Mouse (Mus musculus): Measurements from ENCODE around the gene Ccdc83.
"Not testable (repeated sequence)": the region's sequence is repeated elsewhere in the genome, so short reads cannot be mapped to it uniquely, and the experiment has no call there.

The Ccdc83 gene

DNA sequence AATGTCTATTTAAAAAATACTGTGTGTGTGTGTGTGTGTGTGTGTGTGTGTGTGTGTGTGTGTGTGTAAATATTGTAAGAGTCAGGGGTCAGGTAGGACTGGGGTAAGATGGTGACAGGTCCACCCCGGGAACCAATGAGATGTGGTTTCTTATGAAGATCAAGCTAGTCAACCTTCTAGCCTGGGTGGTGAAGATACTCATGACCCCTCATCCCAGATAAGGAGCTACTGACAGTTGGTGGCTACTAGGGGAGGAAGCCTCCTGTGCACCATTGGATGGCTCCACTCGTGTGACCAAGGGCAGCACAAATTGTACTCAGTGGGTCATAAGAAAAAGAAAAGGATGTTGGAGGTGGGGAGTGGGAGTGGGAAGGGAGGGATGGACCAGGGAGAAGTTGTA, 5.7 kb downstream of the Ccdc83 start:
- DNase-seq, result no peak

DNA sequence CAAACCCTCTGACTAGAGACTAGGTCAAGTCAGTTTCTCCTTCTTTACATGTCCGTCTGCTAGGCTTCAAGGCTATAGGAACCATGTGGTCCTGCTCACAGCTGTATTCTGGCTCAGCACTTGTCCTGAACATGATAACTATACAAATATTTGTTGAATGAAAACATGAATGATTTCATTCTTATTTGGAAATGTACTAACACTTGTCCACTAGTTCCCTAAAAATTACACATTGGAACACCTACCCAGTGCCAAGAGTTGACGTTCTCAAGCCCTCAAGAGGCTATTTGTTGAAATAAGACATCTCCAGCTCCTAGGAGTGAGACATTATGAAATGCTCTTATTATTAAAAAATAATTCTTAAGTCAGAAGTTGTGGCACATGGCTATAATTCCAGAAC, 6.9 kb downstream of the Ccdc83 start:
- no peak for DNase-seq

DNA sequence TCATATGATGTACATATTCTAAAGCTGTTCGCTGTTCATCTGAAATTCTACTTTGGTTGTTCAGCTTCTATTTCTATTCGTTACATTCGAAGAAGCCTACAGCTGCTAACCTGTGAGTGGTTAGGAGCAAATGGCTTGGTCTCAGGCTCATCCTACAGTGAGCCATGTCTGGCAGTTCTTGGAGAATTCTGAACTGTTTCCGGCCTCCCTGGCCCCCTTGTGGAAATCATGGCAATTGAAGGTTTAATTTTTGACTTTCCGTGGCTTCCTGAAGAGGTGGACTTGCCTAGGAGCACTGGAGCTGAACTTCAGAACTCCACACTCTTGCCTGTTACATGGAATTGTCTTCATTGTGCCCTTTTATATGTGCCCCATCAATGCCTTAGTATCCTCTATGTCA, 12.6 kb downstream of the Ccdc83 start:
- no peak for DNase-seq

DNA sequence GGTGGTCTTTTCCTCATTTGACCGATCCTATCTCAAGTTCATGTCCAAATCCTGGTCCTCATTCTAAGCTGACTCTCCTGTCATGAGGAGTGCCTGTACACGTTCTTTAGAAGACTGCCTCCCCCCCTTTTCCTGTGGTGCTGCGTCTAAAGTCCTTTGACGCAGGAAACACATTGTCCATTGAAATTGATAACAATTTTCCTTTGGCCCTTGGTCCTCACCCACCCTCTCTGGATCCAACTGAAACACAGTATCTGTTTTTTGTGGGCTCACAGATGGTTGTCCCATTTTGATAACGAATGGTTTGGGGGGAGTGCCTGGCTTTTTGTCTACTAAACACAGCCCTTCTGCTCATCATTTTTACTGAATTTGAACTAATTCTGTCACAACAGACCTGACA, 21.9 kb downstream of the Ccdc83 start:
- no peak for DNase-seq

DNA sequence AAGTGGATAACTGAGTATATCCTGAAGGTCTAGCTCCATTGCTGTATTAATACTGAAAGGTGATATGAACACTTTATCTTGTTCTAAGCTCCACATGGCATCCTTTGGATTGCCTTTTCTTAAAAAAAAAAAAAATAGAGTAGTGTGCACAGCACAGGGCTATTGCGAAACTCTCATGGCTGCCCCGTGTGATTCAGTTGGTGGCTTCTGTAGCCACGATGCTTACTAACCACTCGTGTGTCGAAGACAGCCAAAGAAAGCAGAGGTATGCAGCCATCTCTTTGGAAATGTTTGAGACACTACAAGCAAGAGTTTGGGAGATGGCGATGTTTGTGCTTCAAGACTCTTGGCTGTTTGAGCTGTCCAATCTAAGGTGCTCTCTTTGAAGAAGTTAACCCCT, 22.4 kb downstream of the Ccdc83 start:
- no peak for DNase-seq

DNA sequence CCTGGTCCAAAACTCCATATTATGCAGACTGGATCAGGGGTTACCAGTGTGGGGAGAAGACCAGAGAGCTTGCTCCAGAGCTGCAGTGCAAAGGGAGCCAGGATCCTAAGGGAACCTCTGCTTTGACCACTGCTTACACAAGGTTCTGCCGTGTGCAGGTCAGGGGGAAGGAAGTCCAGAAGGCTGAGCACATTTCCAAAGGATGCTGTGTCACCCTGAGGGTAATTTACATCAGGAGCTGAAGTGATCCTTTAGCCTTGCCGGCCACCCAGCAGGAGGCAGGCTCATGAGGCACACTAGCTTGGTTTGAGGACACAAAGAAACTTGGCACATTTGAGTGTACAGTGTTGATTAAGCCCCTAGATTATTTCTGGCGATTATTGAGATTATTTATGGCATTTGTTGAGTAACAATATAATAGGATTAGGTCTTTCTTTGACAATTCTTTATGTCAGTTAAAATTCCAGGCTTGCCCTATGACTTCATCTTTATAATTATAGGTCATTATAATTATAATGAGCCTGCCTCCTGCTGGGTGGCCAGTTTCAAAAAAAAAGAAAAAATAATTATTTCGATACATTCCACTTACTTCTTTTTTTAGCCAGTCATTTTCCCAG, 29.2 kb downstream of the Ccdc83 start:
- no peak for DNase-seq

DNA sequence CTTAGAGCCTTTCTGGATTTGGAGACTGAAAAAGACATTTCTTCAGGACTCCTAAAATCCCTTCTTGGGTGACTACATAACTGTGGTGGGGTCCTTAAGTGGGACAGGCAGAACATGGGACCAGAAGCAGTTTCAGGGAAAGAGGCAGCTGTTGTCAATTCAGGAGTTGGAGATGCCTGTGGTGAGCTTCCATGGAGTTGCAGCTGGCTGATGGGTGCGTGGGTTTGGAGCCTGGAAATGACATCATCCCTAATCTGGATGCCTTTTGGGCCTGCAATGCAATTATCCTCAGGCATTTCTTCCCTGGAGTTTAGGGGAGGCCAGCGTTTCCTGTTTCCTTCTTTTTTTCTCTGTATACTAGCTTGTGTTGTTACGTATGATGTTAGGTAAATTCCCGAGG, 31.7 kb downstream of the Ccdc83 start:
- DNase-seq, result no peak

DNA sequence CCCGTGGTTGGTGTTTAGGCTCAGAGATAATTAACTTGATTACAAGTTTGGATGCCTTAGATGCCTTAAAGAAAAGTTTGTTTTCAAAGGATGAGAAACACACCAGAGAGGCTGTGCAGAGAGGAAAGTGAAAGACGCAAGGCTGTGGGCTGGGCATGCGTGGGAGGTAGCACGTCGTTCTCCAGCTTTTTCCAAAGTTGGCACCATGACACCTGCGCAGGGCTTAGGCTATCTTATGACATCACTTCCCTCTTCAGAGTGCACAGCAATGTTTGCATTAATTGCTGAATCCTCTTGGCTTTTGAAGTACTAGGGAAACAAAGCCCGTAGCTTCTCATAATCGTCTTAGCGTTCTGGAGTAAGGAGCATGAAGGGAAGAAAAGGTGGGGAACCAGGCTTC, 34.1 kb downstream of the Ccdc83 start:
- DNase-seq, result no peak

DNA sequence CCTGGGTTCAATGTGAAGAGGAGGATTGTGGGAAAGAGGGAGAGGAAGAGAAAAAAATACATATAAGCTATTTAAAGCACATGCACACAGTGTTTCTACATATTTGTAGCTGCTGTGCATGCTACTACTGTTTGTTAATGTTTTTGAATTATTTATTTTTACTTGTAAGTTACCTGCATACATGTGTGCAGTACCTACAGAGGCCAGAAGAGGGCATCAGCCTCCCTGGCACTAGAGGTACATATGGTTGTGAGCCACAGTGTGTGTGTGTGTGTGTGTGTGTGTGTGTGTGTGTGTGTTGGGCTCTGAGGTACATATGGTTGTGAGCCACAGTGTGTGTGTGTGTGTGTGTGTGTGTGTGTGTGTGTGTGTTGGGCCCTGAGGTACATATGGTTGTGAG, 36.7 kb downstream of the Ccdc83 start:
- DNase-seq, result not testable (repeated sequence)

DNA sequence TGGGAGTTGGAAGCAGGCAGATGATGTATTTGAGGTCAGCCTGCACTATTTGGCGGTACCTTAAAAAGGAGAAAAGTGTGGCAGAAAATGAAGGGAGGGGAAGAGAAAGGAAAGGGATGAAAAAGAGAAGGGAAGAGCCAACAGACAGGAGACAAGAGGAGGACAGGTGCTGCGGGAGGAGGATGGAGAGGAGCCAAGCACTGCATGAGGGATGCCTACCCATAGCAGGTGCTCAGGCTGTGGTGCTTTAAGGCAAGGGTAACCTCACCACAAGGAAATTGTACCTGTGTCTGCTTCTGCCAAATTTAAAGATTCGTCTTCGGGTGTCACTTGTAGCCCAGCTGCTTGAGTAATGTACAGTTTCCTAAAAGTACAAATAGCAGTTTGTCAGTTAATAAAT, 37.5 kb downstream of the Ccdc83 start:
- no peak for DNase-seq

DNA sequence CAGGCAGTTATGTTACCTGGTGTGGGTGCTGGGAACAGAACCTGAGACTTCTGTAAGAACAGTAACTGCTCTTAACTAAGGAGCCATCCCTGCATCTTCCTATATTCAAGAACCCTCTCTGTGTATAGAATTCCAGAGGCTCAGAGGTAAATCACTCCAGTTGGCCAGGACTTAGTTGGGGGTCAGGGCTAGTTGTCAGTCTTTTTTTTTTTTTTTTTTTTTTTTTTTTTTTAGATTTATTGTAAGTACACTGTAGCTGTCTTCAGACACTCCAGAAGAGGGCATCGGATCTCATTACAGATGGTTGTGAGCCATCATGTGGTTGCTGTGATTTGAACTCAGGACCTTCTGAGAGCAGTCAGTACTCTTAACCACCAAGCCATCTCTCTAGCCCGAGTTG, 44.1 kb downstream of the Ccdc83 start:
- DNase-seq, result no peak

DNA sequence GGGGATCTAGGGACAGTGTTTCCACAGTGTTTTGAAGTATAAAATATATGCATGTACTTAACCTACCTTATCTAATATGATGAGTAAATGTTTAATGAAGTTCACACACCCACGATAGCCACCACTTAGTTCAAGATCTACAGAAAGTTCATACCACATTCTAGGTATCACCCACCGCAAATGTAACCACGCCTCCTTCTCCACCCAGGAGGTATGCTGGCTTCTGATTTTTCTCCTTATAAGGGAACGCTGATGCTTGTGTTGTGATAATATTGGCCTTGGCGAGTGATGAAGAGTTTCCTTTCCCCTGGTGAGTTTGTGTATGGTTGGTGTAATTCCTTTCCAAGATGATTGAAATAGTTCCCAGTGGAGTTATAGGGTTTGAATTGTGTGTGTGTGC, 47.5 kb downstream of the Ccdc83 start:
- DNase-seq, result no peak

DNA sequence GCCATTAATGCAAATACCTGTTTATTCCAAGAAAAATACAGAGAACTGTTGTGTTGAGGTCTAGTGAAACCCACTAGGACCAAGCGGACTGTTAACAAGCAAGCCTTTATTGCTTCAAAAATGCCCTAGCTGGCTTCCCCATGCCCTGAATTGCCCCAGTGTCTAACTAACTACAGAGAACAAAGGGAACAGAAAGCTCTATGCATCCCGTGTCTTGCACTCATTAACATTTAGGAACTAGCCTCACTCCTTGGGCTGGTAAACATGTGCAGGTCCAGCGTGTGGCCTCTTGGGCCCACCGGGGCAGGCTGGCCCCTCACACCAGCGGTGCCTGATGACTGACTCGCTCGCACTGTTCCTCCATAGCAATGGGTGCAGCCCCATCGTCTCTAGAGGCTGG, 49.1 kb downstream of the Ccdc83 start:
- no peak for DNase-seq

DNA sequence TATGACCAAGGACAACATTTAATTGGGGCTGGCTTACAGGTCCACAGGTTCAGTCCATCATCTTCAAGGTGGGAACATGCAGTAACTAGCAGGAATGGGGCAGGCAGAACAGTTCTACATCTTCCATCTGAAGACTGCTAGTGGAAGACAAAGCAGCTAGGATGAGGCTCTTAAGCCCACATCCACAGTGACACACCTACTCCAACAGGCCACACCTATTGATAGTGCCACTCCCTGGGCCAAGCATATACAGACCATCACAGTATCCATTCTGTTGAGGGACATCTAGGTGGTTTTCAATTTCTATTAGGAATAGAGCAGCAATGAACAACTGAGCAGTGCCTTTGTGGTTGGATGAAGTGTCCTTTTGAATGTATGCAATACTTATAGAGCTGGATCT, 54.6 kb downstream of the Ccdc83 start:
- no peak for DNase-seq

DNA sequence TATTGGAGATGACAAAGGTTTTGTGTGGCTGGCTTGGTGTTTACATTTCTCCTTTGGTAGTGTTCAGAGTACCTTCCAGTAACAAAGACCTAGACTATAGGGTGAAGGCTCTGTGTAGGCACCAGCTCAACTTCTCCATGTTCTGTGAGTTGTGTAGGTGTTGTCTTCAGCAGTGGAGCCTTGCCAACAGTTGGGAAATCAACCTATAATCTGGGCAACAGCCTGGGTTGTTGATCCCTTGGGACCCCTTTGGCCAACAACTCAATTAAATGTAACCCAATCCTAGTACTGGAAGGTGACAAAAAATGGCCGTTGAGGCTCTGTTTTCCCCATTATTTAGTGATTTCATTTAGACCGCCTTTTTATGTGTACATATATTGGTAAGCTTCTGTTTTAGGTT, 55.5 kb downstream of the Ccdc83 start:
- DNase-seq, result no peak

DNA sequence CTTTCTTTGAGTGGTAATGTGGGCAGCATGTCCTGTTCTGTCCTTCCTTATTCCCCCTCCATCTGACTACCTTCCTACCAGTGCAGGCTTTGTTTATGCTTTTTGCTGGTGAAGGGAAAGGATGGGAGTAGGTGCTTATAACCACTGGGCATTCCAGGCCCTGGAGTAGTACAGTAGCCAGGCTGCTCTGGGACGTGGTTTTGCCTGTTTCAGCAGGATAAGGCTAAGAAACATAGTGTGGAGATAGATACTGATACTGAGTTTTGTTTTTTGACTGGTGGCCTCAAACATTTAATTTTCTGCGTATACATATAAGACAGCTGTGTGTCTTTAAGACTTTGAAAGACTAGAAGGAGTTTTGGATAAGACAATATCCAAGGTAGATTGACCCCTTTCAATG, 61.7 kb downstream of the Ccdc83 start:
- DNase-seq, result no peak

DNA sequence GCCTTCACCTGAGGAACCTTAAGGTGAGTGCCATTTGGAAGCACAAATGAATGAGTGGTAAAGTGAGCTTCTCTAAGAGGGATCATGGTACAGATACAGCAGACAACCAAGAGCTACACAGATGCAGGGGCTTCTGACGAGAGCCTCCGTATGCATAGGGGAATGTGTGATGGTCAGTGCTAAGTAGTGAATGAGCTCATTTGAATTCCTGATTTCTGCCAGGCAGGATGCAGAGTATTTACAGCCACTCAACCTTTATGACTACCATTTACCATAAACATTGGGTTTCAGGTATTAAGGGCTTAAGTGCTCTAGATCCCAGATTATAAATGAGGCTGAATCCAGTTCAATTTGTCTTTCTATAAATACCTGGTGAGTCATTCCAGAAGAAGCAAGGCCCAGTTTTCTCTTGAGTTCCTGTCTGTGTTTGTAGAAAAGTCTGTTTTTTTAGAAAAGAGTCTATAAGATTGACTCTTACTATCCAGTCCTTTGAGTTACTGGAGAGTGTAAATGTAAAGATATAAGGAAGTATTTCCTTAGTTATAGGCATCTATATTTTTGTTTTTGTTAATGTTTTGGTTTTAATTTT, 63.6 kb downstream of the Ccdc83 start:
- DNase-seq, result no peak

DNA sequence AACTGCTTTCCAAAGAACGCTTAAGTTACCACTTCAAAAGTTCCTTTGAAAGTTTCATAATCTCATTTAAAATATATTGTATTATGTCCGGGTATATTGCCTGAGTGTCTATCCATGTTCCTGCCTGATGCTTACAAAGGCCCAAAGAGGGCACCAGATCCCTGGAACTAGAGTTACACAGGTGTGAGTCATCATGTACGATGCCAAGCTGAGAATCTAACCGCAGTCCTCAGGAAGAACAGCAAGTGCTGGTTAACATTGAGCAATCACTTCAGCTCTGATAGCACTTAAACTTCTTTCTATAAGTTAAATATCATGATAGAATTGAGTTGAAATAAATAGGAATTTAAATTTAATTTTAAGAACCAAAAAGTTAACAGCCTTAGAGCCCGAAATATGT, 65.3 kb downstream of the Ccdc83 start:
- DNase-seq, result no peak

DNA sequence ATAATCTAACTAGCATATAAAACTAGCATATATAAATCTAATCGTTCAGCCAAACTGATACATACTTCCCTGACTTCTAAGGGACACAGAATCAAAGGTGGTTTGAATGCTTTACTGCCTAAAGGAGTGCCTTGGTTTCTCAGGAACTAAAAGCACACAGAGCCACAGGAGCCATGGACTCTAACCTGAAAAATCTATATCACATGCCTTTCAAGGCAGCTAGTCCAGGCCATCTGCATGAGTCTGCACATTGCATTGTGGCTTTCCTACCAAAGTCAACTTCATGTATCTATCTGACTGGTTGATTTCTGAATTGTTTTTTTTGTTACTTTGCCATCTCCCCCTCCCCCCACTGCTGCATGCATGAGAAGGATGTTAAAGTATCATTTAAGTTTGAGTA, 84.9 kb downstream of the Ccdc83 start:
- DNase-seq, result no peak

DNA sequence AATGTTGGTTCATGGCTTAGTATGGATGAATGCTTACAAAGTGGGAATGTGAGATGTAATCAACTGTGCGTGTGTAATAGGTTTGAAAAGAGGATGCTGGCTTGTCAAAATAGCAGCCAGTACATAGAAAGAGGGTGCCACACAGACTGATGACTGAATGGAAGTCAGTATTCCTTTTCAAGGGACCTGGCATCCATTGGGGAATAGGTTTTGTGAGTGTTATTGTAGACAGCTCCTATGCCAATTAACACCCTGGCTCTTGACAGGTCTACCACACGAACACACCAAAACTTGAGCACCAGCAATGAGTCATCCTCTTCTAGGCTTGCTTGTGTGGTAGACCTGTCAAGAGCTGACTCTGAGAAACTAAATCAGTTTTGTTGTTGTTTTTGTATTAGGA, 90.0 kb downstream of the Ccdc83 start:
- no peak for DNase-seq

All from thymus, adult 18-20 months (tissue).